Mouse (Mus musculus) layer of hippocampus, adult 2 months (tissue): ENCODE data around the gene H2-DMa. TPM values are rescaled to one million over a fixed set of nuclear protein-coding genes. Genes with fewer than 3 reads are reported as not detected.
A peak's percentile ranks its signal among the peaks of the same experiment; 100 is the strongest.
"Not testable (repeated sequence)": the region's sequence is repeated elsewhere in the genome, so short reads cannot be mapped to it uniquely, and the experiment has no call there.

ENCODE experiments used
- DNase-seq, 2 experiments: peaks; one replicate each; pipeline ENCODE4 v3.0.0; 2022; ENCODE audit warnings: low spot score in 2 of 2
- H3K27ac ChIP-seq: fragments of 200-600 bp; 2 replicates; pipeline ENCODE4 v1.8.1; 2022
- H3K4me3 ChIP-seq: fragments of 200-600 bp; 2 replicates; pipeline ENCODE4 v1.8.1; 2022; ENCODE audit warnings: mild to moderate bottlenecking
- CTCF ChIP-seq: fragments of 200-600 bp; conservative IDR thresholded peaks from 2 replicates; pipeline ENCODE4 v1.8.1; 2022; ENCODE audit warnings: antibody characterized with exemption, mild to moderate bottlenecking, moderate library complexity
- total RNA-seq, 2 experiments: library from RNA; stranded (reverse); gene quantifications; 2 replicates each; pipeline ENCODE4 v1.2.3; 2021

The H2-DMa gene
- total RNA-seq, 2 experiments from 2014 or later = 26.2 to 33.1 TPM

GRCm38 (mm10) chr17:34133289-34133688 lies 13.9 kb downstream of the H2-DMa start:
- peak; percentile 61 for TF ChIP-seq CTCF
- Histone ChIP-seq H3K27ac (no peak overlapping the region), H3K4me3 (no peak overlapping the region)
- no peak for DNase-seq

GRCm38 (mm10) chr17:34134451-34134850 lies 15.1 kb downstream of the H2-DMa start:
- no peak overlapping the region for H3K27ac ChIP-seq
- no peak for DNase-seq
- H3K4me3 ChIP-seq = no peak overlapping the region
- TF ChIP-seq CTCF = no peak

GRCm38 (mm10) chr17:34135297-34136224 lies 16.2 kb downstream of the H2-DMa start:
- Histone ChIP-seq H3K4me3 (peak overlapping the region; percentile 66), H3K27ac (peak overlapping the region; percentile 78)
- peak; percentile 98 to 99 for DNase-seq
- peak; percentile 100 for TF ChIP-seq CTCF

GRCm38 (mm10) chr17:34137601-34138000 lies 18.3 kb downstream of the H2-DMa start:
- H3K27ac ChIP-seq = no peak overlapping the region
- no peak for TF ChIP-seq CTCF
- no peak overlapping the region for H3K4me3 ChIP-seq
- DNase-seq = no peak

- no peak for DNase-seq
- no peak overlapping the region for H3K27ac ChIP-seq
- H3K4me3 ChIP-seq = no peak overlapping the region
- TF ChIP-seq CTCF = no peak
Observed at GRCm38 (mm10) chr17:34138655-34139054, 19.3 kb downstream of the H2-DMa start.

- DNase-seq = no peak
- Histone ChIP-seq H3K27ac (no peak overlapping the region), H3K4me3 (peak overlapping the region; percentile 33)
- TF ChIP-seq CTCF = no peak
Observed at GRCm38 (mm10) chr17:34139416-34139815, 20.1 kb downstream of the H2-DMa start.

GRCm38 (mm10) chr17:34140240-34140639 lies 20.9 kb downstream of the H2-DMa start:
- Histone ChIP-seq H3K27ac (peak overlapping the region; percentile 88; the same call in 1 of the 2 replicates), H3K4me3 (no peak overlapping the region)
- no peak for TF ChIP-seq CTCF
- DNase-seq = no peak

GRCm38 (mm10) chr17:34141448-34141847 lies 22.1 kb downstream of the H2-DMa start:
- no peak overlapping the region for H3K4me3 ChIP-seq
- peak overlapping the region; percentile 88 for H3K27ac ChIP-seq
- no peak for DNase-seq
- TF ChIP-seq CTCF = no peak

- peak overlapping the region; percentile 88; the same call in 1 of the 2 replicates for H3K27ac ChIP-seq
- no peak for TF ChIP-seq CTCF
- no peak for DNase-seq
- H3K4me3 ChIP-seq = no peak overlapping the region
Observed at GRCm38 (mm10) chr17:34142456-34143010, 23.2 kb downstream of the H2-DMa start.

GRCm38 (mm10) chr17:34143033-34143432 lies 23.7 kb downstream of the H2-DMa start, which contains the start of gene H2-DMb2:
H2-DMb2 (plus strand) TSS chr17:34143307.
- DNase-seq = no peak
- no peak for TF ChIP-seq CTCF

GRCm38 (mm10) chr17:34143461-34143860 lies 24.1 kb downstream of the H2-DMa start:
- no peak overlapping the region for H3K4me3 ChIP-seq
- TF ChIP-seq CTCF = no peak
- DNase-seq = no peak
- no peak overlapping the region for H3K27ac ChIP-seq

More at GRCm38 (mm10) chr17:34143033-34143432, 23.7 kb downstream of the H2-DMa start, which contains the start of gene H2-DMb2:
- no peak within 1 kb of the TSS for H3K4me3 ChIP-seq
- peak within 1 kb of the TSS; percentile 88 for H3K27ac ChIP-seq

GRCm38 (mm10) chr17:34144221-34144620 lies 24.9 kb downstream of the H2-DMa start:
- not testable (repeated sequence) for DNase-seq, H3K4me3 ChIP-seq, H3K27ac ChIP-seq

- no peak for DNase-seq
- TF ChIP-seq CTCF = no peak
- no peak overlapping the region for H3K4me3 ChIP-seq
- no peak overlapping the region for H3K27ac ChIP-seq
Observed at GRCm38 (mm10) chr17:34144960-34145371, 25.6 kb downstream of the H2-DMa start.
